Mouse (Mus musculus): Measurements from ENCODE around the gene Jaml. TPM values are rescaled to one million over a fixed set of nuclear protein-coding genes. Genes with fewer than 3 reads are reported as not detected.
A peak's percentile ranks its signal among the peaks of the same experiment; 100 is the strongest.

Gene Jaml
- total RNA-seq, 1 experiment = 0.40 TPM

- H3K4me3 ChIP-seq (ENCODE audit: insufficient read depth in 1 of 2, low read depth in 1 of 2, low read length in 2 of 2, poor library complexity in 1 of 2, severe bottlenecking in 1 of 2) = peak overlapping the region; percentile 56 to 63
- in situ Hi-C loops (cut with MboI; ENCODE audit: low sequenced_read_pairs in 2 of 2, unreplicated experiment in 2 of 2) = no loop called here
- H3K9ac ChIP-seq (ENCODE audit: insufficient read depth, low read depth, low read length, poor library complexity, severe bottlenecking) = peak overlapping the region; percentile 57
- peaks cover 6% of the 10 kb centered on the region; the same call in 1 of the 2 replicates for H3K36me3 ChIP-seq (ENCODE audit: control insufficient read depth, insufficient read depth, low read length, poor library complexity, severe bottlenecking)
- no peak for DNase-seq (ENCODE audit: low read depth, low spot score)
- TF ChIP-seq ZC3H11A (IDR thresholded peaks at IDR 0.05; ENCODE audit: borderline replicate concordance, low read depth, low read length) = no peak
- TF ChIP-seq CHD2 (IDR thresholded peaks at IDR 0.05; ENCODE audit: low read depth, low read length) = no peak
- no peak for TF ChIP-seq MAFK (IDR thresholded peaks at IDR 0.05; ENCODE audit: insufficient read depth, low read depth, low read length)
- no peak for TF ChIP-seq ZNF384 (IDR thresholded peaks at IDR 0.05; ENCODE audit: low read depth, low read length)
- TF ChIP-seq HCFC1 (IDR thresholded peaks at IDR 0.05; ENCODE audit: borderline replicate concordance, insufficient read depth, low read length) = no peak
- H3K27ac ChIP-seq (ENCODE audit: insufficient read depth, low read depth, low read length, poor library complexity, severe bottlenecking) = no peak overlapping the region
- H3K4me1 ChIP-seq (ENCODE audit: control insufficient read depth in 2 of 2, insufficient read depth in 2 of 2, low read length in 2 of 2, poor library complexity in 1 of 2) = peaks cover 0 to 15% of the 10 kb centered on the region in 2 experiments; a peak in 2 of 4 replicates
- H3K9me3 ChIP-seq (ENCODE audit: control insufficient read depth, insufficient read depth, low read depth, low read length) = no peaks in the 10 kb centered on the region
These were observed 36.0 kb upstream of the Jaml start for GRCm38 (mm10) chr9:45042947-45043346.

- in situ Hi-C loops (cut with MboI; ENCODE audit: low sequenced_read_pairs in 2 of 2, unreplicated experiment in 2 of 2) = no loop called here
- H3K9me3 ChIP-seq (ENCODE audit: control insufficient read depth, insufficient read depth, low read depth, low read length) = no peaks in the 10 kb centered on the region
- H3K27ac ChIP-seq (ENCODE audit: insufficient read depth, low read depth, low read length, poor library complexity, severe bottlenecking) = no peak overlapping the region
- peaks cover 0 to 6% of the 10 kb centered on the region in 2 experiments; a peak in 1 of 4 replicates for H3K4me1 ChIP-seq (ENCODE audit: control insufficient read depth in 2 of 2, insufficient read depth in 2 of 2, low read length in 2 of 2, poor library complexity in 1 of 2)
- H3K9ac ChIP-seq (ENCODE audit: insufficient read depth, low read depth, low read length, poor library complexity, severe bottlenecking) = no peak overlapping the region; the same call in 1 of the 2 replicates
- TF ChIP-seq ZC3H11A (IDR thresholded peaks at IDR 0.05; ENCODE audit: borderline replicate concordance, low read depth, low read length) = no peak
- no peak for TF ChIP-seq MAFK (IDR thresholded peaks at IDR 0.05; ENCODE audit: insufficient read depth, low read depth, low read length)
- no peak for TF ChIP-seq ZNF384 (IDR thresholded peaks at IDR 0.05; ENCODE audit: low read depth, low read length)
- TF ChIP-seq CHD2 (IDR thresholded peaks at IDR 0.05; ENCODE audit: low read depth, low read length) = no peak
- TF ChIP-seq HCFC1 (IDR thresholded peaks at IDR 0.05; ENCODE audit: borderline replicate concordance, insufficient read depth, low read length) = no peak
- peaks cover 8% of the 10 kb centered on the region; the same call in 1 of the 2 replicates for H3K36me3 ChIP-seq (ENCODE audit: control insufficient read depth, insufficient read depth, low read length, poor library complexity, severe bottlenecking)
- H3K4me3 ChIP-seq (ENCODE audit: insufficient read depth in 1 of 2, low read depth in 1 of 2, low read length in 2 of 2, poor library complexity in 1 of 2, severe bottlenecking in 1 of 2) = no peak overlapping the region
- no peak for DNase-seq (ENCODE audit: low read depth, low spot score)
These were observed 32.0 kb upstream of the Jaml start for GRCm38 (mm10) chr9:45046973-45047372.

GRCm38 (mm10) chr9:45048511-45048910 lies 30.5 kb upstream of the Jaml start:
- in situ Hi-C loops (cut with MboI; ENCODE audit: low sequenced_read_pairs in 2 of 2, unreplicated experiment in 2 of 2) = no loop called here
- peak; percentile 30 for DNase-seq (ENCODE audit: low read depth, low spot score)
- Histone ChIP-seq H3K36me3 (ENCODE audit: control insufficient read depth, insufficient read depth, low read length, poor library complexity, severe bottlenecking) (peaks cover 8% of the 10 kb centered on the region; the same call in 1 of the 2 replicates), H3K27ac (ENCODE audit: insufficient read depth, low read depth, low read length, poor library complexity, severe bottlenecking) (no peak overlapping the region), H3K9ac (ENCODE audit: insufficient read depth, low read depth, low read length, poor library complexity, severe bottlenecking) (no peak overlapping the region), H3K4me3 (ENCODE audit: insufficient read depth in 1 of 2, low read depth in 1 of 2, low read length in 2 of 2, poor library complexity in 1 of 2, severe bottlenecking in 1 of 2) (no peak overlapping the region), H3K4me1 (ENCODE audit: control insufficient read depth in 2 of 2, insufficient read depth in 2 of 2, low read length in 2 of 2, poor library complexity in 1 of 2) (peaks cover 0 to 3% of the 10 kb centered on the region in 2 experiments; a peak in 1 of 4 replicates), H3K9me3 (ENCODE audit: control insufficient read depth, insufficient read depth, low read depth, low read length) (no peaks in the 10 kb centered on the region)
- TF ChIP-seq ZC3H11A (IDR thresholded peaks at IDR 0.05; ENCODE audit: borderline replicate concordance, low read depth, low read length) (no peak), CHD2 (IDR thresholded peaks at IDR 0.05; ENCODE audit: low read depth, low read length) (no peak), HCFC1 (IDR thresholded peaks at IDR 0.05; ENCODE audit: borderline replicate concordance, insufficient read depth, low read length) (no peak), ZNF384 (IDR thresholded peaks at IDR 0.05; ENCODE audit: low read depth, low read length) (no peak), MAFK (IDR thresholded peaks at IDR 0.05; ENCODE audit: insufficient read depth, low read depth, low read length) (no peak)

- in situ Hi-C loops (cut with MboI; ENCODE audit: low sequenced_read_pairs in 2 of 2, unreplicated experiment in 2 of 2) = no loop called here
- Histone ChIP-seq H3K27ac (ENCODE audit: insufficient read depth, low read depth, low read length, poor library complexity, severe bottlenecking) (no peak overlapping the region), H3K9me3 (ENCODE audit: control insufficient read depth, insufficient read depth, low read depth, low read length) (no peaks in the 10 kb centered on the region), H3K4me1 (ENCODE audit: control insufficient read depth in 2 of 2, insufficient read depth in 2 of 2, low read length in 2 of 2, poor library complexity in 1 of 2) (peaks cover 2% of the 10 kb centered on the region in 2 experiments; a peak in 1 of 4 replicates), H3K4me3 (ENCODE audit: insufficient read depth in 1 of 2, low read depth in 1 of 2, low read length in 2 of 2, poor library complexity in 1 of 2, severe bottlenecking in 1 of 2) (no peak overlapping the region), H3K36me3 (ENCODE audit: control insufficient read depth, insufficient read depth, low read length, poor library complexity, severe bottlenecking) (peaks cover 3% of the 10 kb centered on the region; the same call in 1 of the 2 replicates), H3K9ac (ENCODE audit: insufficient read depth, low read depth, low read length, poor library complexity, severe bottlenecking) (no peak overlapping the region)
- TF ChIP-seq ZNF384 (IDR thresholded peaks at IDR 0.05; ENCODE audit: low read depth, low read length) = no peak
- no peak for DNase-seq (ENCODE audit: low read depth, low spot score)
These were observed 29.3 kb upstream of the Jaml start for GRCm38 (mm10) chr9:45049731-45050130.

- H3K9me3 ChIP-seq (ENCODE audit: control insufficient read depth, insufficient read depth, low read depth, low read length) = no peaks in the 10 kb centered on the region
- TF ChIP-seq CHD2 (IDR thresholded peaks at IDR 0.05; ENCODE audit: low read depth, low read length) (no peak), MAFK (IDR thresholded peaks at IDR 0.05; ENCODE audit: insufficient read depth, low read depth, low read length) (no peak), HCFC1 (IDR thresholded peaks at IDR 0.05; ENCODE audit: borderline replicate concordance, insufficient read depth, low read length) (no peak)
- DNase-seq (ENCODE audit: low read depth, low spot score) = no peak
- in situ Hi-C loops (cut with MboI; ENCODE audit: low sequenced_read_pairs in 2 of 2, unreplicated experiment in 2 of 2) = no loop called here
- H3K4me1 ChIP-seq (ENCODE audit: control insufficient read depth in 2 of 2, insufficient read depth in 2 of 2, low read length in 2 of 2, poor library complexity in 1 of 2) = peaks cover 2% of the 10 kb centered on the region in 2 experiments; a peak in 1 of 4 replicates
- peaks cover 2% of the 10 kb centered on the region; the same call in 1 of the 2 replicates for H3K36me3 ChIP-seq (ENCODE audit: control insufficient read depth, insufficient read depth, low read length, poor library complexity, severe bottlenecking)
- H3K9ac ChIP-seq (ENCODE audit: insufficient read depth, low read depth, low read length, poor library complexity, severe bottlenecking) = no peak overlapping the region
- no peak overlapping the region for H3K27ac ChIP-seq (ENCODE audit: insufficient read depth, low read depth, low read length, poor library complexity, severe bottlenecking)
- H3K4me3 ChIP-seq (ENCODE audit: insufficient read depth in 1 of 2, low read depth in 1 of 2, low read length in 2 of 2, poor library complexity in 1 of 2, severe bottlenecking in 1 of 2) = no peak overlapping the region
These were observed 28.7 kb upstream of the Jaml start for GRCm38 (mm10) chr9:45050301-45050700.
